Mouse (Mus musculus): ENCODE measurements around the gene Raet1e.
A peak's percentile ranks its signal among the peaks of the same experiment; 100 is the strongest.
"Not testable (repeated sequence)": the region's sequence is repeated elsewhere in the genome, so short reads cannot be mapped to it uniquely, and the experiment has no call there.

Gene Raet1e

DNA sequence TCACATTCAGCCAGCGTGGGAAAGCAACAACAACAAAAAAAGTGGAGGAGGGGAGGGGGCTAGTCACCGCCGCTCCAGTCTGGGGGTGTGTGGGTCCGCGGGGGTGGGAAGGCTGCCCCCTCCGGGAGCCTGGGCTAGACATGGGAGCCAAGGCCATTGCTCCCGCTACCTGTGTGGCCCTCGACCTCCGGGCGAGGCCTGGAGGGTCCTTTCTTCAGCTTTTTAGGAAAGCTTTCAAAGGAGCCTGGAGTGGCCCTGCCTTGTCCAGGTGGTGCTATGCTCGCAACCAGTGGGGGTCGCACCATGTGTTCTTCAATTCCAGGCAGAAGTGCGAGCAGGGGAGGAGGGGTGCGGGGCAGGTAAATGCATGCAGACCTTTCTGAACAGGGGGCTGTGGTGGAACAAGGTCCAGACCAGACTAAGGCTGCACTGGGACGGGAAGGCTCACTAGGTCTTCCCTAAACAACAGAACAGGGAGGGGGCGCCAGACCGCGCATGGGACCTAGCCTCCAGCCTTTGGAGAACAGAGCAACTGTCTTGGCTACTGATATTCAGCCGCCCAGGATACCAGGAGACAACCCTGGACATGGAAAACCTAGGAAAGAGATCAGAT, 116.2 kb downstream of the Raet1e start:
- no peak for DNase-seq (ENCODE audit: low read depth)

GRCm38 (mm10) chr10:22278468-22278867, 120.1 kb downstream of the Raet1e start:
- not testable (repeated sequence) for DNase-seq (ENCODE audit: low read depth)

GRCm38 (mm10) chr10:22282816-22283215, 124.4 kb downstream of the Raet1e start:
- DNase-seq (ENCODE audit: low read depth) = no peak

DNA sequence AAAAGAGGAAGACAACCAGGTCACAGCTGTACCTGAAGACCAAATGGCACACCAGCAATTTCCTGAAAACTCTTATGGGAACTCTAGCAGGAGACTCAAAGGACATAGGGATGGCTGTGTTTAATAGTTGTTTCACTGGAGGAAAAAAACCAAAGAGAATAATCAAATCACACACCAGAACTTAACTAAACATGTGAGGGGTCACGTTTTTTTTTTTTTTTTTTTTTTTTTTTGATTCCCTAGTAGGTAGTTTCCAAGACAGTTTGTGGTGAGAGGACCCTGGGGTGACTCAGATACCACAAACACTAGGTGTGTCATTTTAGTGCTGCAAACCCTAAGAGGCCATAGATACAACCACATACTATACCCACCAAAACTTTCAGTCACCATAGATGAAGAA, 137.3 kb downstream of the Raet1e start:
- no peak for DNase-seq (ENCODE audit: low read depth)

DNA sequence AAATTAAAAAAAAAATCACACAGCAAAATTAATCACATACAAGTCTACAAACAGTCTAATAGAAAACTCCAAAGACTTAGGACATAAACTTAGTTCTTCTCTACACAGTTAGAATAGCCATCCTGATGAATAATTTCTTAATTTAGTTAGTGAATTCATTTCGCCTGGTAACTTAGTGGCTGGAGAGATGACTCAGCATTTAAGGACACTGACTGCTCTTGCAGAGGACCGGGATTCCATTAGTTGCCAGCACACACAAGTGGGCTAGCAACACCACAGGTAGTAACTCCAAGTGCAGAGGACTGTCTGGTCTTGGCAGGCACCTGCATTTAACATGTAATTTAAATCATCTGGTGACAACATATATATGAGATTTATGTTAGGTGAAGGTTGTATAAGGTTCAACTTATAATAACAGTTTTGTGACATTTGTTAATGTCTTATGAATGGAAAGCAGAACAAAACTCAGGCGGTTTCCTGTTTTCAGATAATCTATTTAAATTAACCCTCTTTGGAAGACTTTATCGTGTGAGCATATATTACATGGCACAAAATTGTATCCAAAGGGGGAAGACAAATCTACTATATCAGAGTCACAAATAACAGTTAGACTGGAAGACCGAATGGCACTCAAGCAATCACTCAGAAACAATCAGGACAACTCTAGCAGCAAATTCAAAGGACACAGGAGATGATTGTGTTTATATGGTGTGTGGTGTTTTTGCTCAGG, 138.8 kb downstream of the Raet1e start:
- DNase-seq (ENCODE audit: low read depth) = no peak

DNA sequence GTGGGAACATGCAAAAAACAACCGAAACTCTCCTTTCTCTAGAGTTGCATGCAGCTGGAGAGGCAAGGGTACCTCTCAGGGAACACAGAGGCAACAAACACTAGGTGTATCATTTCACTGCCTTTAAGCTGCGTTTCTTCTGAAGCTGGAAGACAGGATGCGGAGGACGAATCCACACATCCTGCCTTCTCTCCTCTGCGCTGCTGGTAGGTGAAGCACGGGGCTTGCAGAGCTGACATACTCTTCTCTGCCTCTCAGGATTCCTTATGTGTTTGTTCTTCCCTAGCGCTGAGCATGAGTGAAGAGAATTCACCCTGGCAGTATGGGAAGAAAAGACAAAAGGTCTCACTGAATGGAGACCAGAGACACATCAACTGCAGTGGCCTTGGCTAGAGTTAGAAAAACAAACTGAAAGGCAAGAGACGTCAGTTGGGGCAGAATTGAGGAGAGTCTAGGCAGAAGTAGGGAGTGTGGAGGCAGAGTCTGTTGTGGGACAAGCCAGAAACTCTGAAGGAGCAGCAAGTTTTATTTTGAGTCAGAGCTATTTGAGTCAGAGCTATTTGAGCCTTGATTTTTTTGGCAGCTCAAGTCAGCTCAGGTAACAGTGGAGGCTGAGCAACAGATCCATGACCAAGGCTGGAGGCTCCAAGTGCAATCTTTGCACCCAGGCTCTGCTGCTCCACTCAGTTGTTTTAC, 139.5 kb downstream of the Raet1e start:
- no peak for DNase-seq (ENCODE audit: low read depth)

- no peak for DNase-seq (ENCODE audit: low read depth)
Measured at GRCm38 (mm10) chr10:22299324-22299723, 141.0 kb downstream of the Raet1e start.

- no peak for DNase-seq (ENCODE audit: low read depth)
Measured at GRCm38 (mm10) chr10:22301641-22302040, 143.3 kb downstream of the Raet1e start.

DNA sequence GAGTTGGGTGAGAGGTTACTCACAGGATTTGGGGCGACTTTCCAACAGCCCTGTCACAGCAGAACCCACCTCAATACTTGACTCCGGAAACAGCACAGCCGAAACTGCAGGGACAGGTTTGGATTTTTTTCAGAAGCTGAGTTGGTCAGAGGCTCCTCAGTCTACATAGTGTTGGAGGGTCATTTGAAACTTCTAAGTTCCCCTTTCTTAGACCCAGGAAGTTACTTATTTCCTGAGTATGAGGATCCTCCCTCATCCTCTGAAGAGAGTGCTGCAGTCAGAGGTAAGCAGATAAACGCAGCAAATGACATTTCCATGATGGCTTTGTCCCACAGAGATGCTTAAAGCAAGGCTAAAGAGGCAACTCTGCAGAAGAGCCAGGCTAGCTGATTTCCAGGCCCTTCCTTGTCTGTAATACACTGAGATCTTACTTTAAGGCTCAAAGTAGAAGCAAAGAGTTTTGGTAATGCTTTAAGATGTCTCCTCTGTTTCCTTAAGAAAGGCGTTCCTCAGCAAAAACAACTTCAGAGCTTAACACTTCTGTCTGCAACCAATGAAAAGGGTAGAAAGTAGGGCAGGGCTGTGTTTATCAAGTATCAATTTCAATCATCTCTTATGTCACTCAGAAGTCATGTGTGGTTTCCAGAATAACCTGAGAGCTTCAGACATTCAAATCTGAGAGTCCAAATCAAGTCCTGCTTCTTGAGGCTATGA, 144.1 kb downstream of the Raet1e start:
- DNase-seq (ENCODE audit: low read depth) = no peak

DNA sequence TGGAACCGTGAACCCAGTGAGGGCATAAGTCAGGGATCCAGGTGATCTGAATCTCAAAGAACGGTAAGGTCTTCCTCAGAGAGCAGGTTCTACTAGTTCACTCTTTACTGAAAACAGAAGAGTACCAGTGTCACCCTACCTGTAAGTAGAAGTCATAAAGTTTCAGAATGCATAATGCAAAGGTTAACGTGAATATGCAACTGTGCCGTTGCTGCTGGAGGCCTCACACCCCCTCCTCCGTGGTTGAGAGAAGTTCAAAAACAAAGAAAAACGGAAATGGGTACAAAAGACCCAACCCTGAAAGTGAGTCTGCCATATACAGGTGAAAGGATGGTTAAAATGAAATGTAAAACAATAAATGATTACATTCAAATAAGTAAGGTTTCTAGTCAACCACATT, 145.4 kb downstream of the Raet1e start:
- DNase-seq (ENCODE audit: low read depth) = no peak

GRCm38 (mm10) chr10:22305801-22306200, 147.4 kb downstream of the Raet1e start:
- no peak for DNase-seq (ENCODE audit: low read depth)

DNA sequence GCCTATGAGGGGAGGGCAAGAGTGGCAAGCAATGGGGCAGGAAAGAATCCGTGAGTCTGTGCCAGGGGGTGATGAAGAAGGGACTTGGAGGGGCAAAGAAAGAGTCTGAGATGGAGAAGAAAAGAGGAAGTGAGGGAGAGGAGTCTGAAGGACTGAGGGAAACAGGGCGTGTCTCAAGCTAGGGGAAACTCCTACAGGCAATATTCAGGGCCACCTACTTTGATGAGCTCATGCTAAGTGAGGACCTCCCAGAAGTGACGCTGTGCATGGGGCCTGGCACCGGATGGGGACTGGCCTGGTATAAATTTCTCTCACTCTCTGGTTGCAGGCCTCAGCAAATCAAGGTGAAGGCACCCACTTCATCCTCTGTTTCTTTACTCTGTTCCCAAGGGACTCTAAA, 148.1 kb downstream of the Raet1e start:
- DNase-seq (ENCODE audit: low read depth) = peak; percentile 83

- no peak for DNase-seq (ENCODE audit: low read depth)
Measured at GRCm38 (mm10) chr10:22308221-22308620, 149.9 kb downstream of the Raet1e start.

- DNase-seq (ENCODE audit: low read depth) = no peak
Measured at GRCm38 (mm10) chr10:22322858-22323257, 164.5 kb downstream of the Raet1e start.

DNA sequence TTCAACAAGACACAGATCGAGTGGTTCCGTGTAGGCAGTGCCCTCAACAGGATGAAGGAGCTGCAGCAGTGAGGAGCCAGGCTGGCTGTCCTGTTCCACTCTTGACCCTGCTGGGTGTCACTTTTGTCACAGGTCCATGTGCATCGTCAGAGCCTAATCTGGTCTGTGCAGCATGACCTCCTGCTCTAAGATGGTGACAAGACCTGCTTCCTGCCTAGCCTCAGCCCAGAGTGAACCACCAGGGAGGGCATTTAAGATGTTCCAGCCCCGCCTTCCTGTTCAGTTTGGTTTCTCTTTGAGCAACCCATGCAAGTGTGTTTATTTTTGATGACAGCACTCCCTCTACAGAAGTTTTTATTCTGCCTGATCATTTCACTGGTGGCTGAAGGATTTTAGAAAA, 187.4 kb downstream of the Raet1e start:
- DNase-seq (ENCODE audit: low read depth) = not testable (repeated sequence)

DNA sequence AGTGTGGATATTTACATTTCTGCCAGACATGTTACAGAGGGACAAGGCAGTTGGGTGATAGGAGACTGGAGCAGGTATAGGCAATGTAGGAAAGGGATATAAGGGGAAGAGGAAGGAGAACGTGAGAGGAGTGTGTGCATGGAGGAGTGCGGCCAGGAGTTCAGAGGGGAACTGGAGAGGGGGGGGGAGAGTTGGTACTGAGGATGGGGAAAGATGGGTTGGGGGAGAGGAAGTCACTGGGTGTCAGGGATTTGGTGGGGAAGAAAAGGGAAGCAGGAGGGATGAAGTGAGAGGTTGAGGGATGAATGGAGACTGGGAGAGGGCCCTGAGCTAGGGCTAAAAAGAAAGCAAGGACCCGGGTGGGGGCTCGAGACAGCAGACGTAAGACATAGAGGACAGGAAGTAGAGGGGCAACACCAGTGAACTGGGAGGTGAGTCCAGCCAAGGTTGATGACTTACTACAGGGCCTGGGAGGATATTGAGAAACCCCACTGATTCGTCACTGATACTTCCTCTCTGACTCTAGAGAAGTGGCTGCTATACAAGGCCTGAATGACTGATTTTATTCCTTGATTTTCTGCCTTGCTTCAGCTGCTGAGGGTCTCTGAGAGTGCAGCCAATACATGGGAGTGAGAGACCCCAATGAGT, 195.3 kb downstream of the Raet1e start:
- DNase-seq (ENCODE audit: low read depth) = peak; percentile 38

DNA sequence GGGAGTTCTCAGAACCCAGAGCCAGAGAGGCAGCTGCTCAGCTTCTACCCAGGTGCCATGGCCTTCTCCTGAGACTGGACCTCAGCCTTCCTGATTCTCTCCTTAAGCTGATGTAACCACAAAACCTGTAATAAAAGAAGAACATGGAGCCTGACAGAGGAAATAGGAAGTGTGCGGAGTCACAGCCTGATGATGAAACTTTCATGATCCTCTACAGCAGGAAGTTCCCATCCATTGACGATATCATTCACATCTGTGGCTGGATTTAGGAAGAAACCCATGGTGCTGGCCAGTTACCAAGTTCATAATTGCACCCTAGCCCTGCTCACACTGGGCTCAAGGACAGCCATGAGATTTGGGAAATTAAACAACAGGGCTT, 195.8 kb downstream of the Raet1e start:
- DNase-seq (ENCODE audit: low read depth) = peak; percentile 24

DNA sequence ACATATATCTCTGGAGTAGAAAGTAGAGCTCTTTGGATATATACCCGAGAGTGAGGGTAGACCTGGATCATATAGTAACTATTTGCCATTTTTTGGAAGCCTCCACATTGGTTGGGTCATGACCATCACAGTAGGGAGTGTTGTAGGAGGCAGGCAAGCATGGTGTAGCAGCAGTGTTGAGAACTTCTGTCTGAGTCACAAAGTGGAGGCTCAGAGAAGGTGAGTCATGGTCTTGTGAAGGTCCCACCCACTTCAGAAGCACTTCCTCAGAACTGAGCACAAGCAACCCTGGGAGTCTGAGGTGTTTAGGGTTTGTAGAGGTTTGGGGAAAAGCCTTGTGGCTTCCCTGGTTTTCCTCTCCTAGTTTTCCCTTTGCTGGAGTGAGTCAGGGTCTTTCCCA, 199.0 kb downstream of the Raet1e start:
- not testable (repeated sequence) for DNase-seq (ENCODE audit: low read depth)

- not testable (repeated sequence) for DNase-seq (ENCODE audit: low read depth)
Measured at GRCm38 (mm10) chr10:22360252-22360651, 201.9 kb downstream of the Raet1e start, which contains the start of gene Raet1d. Gene Raet1d (plus strand): TSS chr10:22360552.

GRCm38 (mm10) chr10:22360957-22361356, 202.6 kb downstream of the Raet1e start:
- DNase-seq (ENCODE audit: low read depth) = not testable (repeated sequence)

GRCm38 (mm10) chr10:22361415-22362352, 203.3 kb downstream of the Raet1e start:
- not testable (repeated sequence) for DNase-seq (ENCODE audit: low read depth)
